Mouse (Mus musculus) G1E-ER4 (cell line): ENCODE results near the gene Gm20431. TPM values are rescaled to one million over a fixed set of nuclear protein-coding genes. Genes with fewer than 3 reads are reported as not detected.

ENCODE experiments used
- GATA1 ChIP-seq: IDR thresholded peaks from one replicate; pipeline ENCODE4 v1.8.0; 2012; ENCODE audit warnings: low read length, inconsistent platforms
- polyA plus RNA-seq: library from polyadenylated mRNA; stranded (reverse); fragments of >175 nt; gene quantifications from 2 replicates; pipeline ENCODE4 v1.2.3, GENCODE M21; 2012

The Gm20431 gene
- polyA plus RNA-seq, 1 experiment = not detected

GRCm38 (mm10) chr2:167691871-167692661 is 30.8 kb upstream of the Gm20431 start:
- TF ChIP-seq GATA1 = no peak

- no peak for TF ChIP-seq GATA1
These were observed 30.1 kb upstream of the Gm20431 start for GRCm38 (mm10) chr2:167691410-167691809.

GRCm38 (mm10) chr2:167690962-167691311 is 29.6 kb upstream of the Gm20431 start:
- TF ChIP-seq GATA1 = no peak

DNA sequence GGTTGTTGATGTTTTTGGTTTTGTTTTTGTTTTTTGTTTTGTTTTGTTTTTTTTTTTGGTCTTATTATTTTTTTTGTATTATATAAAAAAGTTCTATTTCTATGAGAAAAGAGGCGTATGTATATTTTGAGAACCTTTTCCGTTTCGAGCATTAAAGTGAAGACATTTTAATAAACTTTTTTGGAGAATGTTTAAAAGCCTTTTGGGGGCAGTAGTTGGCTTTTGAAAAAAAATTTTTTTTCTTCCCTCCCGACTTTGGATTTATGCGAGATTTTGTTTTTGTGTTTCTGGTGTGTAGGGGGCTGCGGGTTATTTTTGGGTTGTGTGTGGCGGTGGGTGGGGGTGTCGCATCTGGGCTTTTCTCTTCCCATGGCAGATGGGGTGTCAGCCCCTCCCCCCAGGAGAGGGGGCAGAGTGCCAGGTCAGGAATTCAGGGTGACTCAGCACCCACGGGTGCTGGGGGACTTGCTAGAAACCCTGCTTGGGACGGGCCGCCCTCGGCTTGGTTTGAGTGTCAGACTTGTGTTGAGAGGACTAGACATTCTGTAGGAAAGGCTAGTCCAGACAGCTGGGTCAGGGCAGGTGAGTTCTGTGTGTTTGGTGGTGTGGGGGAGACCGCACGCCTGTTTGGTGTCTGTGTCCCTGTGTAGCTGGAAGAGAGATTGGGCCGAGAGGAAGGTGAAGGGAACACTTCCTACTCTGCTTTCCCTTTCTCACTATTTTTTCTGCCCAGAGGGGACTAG is 29.1 kb upstream of the Gm20431 start:
- no peak for TF ChIP-seq GATA1

DNA sequence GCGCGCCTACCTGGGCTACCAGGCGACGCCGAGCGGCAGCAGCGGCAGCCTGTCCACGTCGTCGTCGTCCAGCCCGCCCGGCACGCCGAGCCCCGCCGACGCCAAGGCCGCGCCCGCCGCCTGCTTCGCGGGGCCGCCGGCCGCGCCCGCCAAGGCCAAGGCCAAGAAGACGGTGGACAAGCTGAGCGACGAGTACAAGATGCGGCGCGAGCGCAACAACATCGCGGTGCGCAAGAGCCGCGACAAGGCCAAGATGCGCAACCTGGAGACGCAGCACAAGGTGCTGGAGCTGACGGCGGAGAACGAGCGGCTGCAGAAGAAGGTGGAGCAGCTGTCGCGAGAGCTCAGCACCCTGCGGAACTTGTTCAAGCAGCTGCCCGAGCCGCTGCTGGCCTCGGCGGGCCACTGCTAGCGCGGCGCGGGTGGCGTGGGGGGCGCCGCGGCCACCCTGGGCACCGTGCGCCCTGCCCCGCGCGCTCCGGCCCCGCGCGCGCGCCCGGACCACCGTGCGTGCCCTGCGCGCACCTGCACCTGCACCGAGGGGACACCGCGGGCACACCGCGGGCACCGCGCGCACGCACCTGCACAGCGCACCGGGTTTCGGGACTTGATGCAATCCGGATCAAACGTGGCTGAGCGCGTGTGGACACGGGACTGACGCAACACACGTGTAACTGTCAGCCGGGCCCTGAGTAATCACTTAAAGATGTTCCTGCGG is 28.4 kb upstream of the Gm20431 start, which contains the start of gene Tmem189:
TSS of gene Tmem189 (minus strand) at position 322 of the 718 bp plus-strand sequence.
- TF ChIP-seq GATA1 = no peak

GRCm38 (mm10) chr2:167688498-167689451 is 27.5 kb upstream of the Gm20431 start, which contains the start of gene Cebpb:
TSS of gene Cebpb (plus strand) at chr2:167688915.
- no peak for TF ChIP-seq GATA1

DNA sequence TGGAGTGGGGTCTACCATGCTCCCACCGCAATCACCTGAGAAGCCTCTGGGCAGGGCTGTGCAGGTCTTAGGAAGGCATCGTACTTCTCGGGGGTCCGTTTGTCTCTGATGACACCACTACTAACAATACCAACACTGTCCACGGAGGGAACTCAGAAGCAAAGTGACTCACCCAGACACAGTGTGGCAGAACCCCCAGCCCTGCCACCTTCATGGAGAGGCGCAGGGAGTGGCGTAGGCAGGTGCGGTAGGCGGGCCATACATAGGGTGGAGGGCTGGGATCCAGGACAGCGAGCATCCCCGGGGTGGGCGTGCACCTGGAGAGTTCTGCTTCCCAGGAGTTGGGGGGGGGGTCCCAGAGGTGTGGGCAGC is 26.8 kb upstream of the Gm20431 start:
- TF ChIP-seq GATA1 = no peak

- TF ChIP-seq GATA1 = no peak
These were observed 26.4 kb upstream of the Gm20431 start for GRCm38 (mm10) chr2:167687651-167688101.

- no peak for TF ChIP-seq GATA1
These were observed 25.9 kb upstream of the Gm20431 start for GRCm38 (mm10) chr2:167687250-167687586.

DNA sequence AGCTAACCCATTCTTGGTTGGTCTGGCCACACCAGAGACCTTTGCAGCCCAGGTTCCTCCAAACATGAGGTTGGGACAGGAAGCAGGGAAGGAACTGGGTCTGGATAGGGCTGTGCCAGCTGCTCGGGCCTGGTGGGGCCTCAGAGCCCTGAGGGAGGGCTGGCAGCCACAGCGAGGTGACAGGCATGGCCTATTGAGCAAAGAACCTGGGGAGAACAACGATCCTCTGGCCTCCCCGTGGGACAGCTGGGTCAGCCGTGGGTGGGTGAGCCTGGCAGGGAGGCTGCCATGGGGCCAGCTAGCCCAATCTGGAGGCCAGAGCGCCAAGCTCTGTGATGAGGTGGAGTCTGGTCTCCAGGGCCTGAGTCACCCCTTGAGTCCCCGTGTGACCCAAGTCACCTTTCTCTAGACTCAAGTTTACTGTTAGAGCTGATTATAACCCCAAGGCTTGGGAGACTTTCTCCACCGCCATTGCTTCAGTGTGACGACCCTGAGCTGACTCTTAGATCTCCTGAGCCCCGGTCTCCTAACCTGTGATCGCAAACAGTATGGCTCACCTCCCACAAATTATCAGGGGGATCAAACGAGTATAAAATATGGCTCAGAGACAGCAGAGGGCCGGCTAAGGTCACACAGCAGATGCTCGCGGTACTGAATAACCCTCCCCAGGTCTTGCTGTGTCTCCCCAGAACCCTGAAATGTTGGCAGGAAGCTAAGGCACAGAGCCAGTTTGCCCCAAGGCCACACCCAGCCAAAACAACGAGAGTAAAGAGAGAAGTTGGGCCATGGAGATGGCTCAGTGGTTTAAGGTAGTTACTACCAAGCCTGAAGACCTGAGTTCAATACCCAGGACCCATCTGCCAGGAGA is 25.3 kb upstream of the Gm20431 start:
- no peak for TF ChIP-seq GATA1

DNA sequence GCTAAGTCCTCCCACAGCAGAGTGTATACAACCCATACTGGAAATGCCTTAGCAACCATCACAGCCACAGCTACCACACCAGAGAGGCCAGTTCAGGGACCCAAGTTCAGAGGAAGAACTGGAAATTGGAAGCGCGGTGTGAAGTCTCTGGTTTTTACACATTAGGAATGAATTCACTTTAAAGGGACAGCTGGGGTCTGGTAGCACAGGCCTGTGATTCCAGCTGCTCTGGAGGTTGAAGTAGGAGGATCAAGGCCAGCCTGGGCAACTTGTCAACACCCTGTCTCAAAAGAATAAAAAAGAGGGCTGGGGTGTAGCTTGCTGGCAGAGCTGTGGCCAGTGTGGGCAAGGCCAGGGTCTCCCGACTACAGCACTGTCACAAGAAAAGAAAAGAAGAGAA is 24.6 kb upstream of the Gm20431 start:
- no peak for TF ChIP-seq GATA1

DNA sequence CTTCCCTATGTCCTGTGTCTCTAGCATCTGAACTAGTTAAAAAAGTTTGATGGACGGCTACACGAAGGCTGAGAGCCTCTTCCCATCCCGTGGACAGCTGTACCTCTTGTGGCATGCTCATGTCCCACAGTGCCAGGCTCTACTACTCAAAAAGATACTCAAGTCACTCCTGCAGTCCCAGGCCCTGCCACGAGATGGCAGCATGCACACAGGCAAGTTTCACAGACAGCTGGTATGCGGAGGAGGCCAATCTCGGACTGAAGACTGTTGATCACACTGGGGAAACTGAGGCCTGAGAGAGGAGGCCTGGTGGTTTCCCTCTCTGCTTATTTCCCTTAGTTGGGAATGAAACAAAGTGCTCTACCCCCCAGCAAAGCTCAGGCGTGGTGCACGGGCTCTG is 23.8 kb upstream of the Gm20431 start:
- TF ChIP-seq GATA1 = no peak

DNA sequence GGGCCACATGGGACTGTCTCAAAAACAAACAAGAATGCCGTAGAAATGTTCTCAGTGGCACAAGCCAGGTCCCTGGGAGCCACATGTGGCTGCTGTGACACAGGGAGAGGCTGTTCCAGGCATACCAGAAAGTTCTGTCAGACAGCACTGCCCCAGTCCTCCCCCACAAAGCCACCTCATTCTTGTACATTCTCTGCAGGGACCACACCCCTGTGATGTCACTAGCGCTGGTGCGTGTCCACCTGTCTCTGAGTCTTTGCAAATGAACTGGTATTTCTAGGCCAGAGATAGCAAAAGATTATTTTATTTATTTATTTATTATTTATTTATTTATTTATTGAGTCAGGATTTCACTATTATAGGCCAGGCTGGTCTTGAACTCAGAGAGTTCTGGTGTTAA is 22.4 kb upstream of the Gm20431 start:
- no peak for TF ChIP-seq GATA1

DNA sequence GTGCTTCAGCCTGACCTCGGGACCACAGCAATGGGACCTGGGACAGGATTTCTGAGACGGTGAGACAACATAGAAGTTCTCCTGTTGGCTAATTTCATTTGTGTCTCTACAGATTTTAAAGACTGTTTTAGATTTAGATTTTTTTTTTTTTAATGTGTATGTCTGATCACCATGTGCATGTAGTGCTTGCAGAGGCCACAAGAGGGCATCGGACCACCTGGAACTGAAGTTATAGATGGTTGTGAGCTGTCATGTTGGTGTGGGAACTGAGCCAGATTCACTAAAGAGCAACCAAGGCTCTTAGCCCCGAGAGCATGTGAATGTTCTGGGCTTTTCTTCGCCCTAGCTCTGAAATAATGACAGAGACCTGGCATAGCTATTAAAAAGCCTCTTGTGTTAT is 19.4 kb upstream of the Gm20431 start:
- TF ChIP-seq GATA1 = no peak
